Mouse (Mus musculus): Measurements from ENCODE around the gene Stk11. TPM values are rescaled to one million over a fixed set of nuclear protein-coding genes. Genes with fewer than 3 reads are reported as not detected.
A peak's percentile ranks its signal among the peaks of the same experiment; 100 is the strongest.

Gene Stk11
- polyA plus RNA-seq, 1 experiment from 2014 or later: 27.7 TPM

DNA sequence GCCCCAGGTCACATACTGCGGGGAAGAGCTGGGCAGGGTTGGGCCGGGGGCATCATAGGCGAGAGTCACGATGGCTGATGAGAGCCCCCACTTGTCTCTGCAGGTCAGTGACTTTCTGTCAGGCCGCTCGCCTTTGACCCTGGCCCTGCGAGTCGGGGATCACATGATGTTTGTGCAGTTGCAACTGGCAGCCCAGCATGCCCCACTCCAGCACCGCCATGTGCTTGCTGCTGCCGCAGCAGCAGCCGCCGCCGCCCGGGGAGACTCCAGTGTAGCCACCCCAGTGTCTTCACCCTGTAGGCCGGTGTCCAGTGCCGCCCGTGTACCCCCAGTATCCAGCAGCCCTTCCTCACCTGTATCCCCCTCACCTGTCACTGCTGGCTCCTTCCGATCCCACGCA, 38.1 kb downstream of the Stk11 start:
- Histone ChIP-seq H3K4me3 (ENCODE audit: low read depth, low read length) (0 out of 2 replicates have a peak overlapping the region, but pooled peaks have one; percentile 100), H3K27ac (ENCODE audit: low read depth, low read length) (peak overlapping the region; percentile 44), H3K36me3 (ENCODE audit: control insufficient read depth, insufficient read depth, low read length) (peaks cover 80% of the 10 kb centered on the region), H3K4me2 (ENCODE audit: low read length) (peak overlapping the region; percentile 95), H3K9me3 (replicated peaks; ENCODE audit: control insufficient read depth, low read length) (no peaks in the 10 kb centered on the region), H3K4me1 (ENCODE audit: control insufficient read depth, insufficient read depth, low read length) (peaks cover 21% of the 10 kb centered on the region), H3K9ac (ENCODE audit: low read length) (peak overlapping the region; percentile 100), H3K27me3 (replicated peaks; ENCODE audit: control insufficient read depth, insufficient read depth, low read length) (no peaks in the 10 kb centered on the region)
- DNase-seq (ENCODE audit: low spot score) (no peak), ATAC-seq (no peak)
- 86% methylated on average over 19 of the region's 19 CpGs for WGBS

DNA sequence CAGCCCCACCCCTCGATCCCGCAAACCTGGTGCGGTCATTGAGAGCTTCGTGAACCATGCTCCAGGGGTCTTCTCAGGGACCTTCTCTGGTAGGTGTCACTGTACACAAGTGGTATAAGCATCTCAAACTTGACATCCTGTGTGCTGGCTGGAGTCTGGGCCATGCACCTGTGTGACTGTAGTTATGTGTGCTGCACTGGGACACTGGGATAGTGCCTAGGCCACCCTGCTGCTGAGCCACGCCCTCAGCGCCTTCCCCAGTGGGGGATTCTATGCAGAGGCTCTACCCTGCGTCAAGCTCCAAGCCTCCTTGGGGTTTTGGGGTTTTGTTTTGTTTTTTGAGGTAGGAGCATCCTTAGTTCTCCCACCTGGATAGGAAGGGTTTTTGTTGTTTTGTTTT, 38.8 kb downstream of the Stk11 start:
- peaks cover 81% of the 10 kb centered on the region for H3K36me3 ChIP-seq (ENCODE audit: control insufficient read depth, insufficient read depth, low read length)
- H3K9me3 ChIP-seq (replicated peaks; ENCODE audit: control insufficient read depth, low read length): no peaks in the 10 kb centered on the region
- DNase-seq (ENCODE audit: low spot score) (no peak), ATAC-seq (no peak)
- no peaks in the 10 kb centered on the region for H3K27me3 ChIP-seq (replicated peaks; ENCODE audit: control insufficient read depth, insufficient read depth, low read length)
- H3K4me3 ChIP-seq (ENCODE audit: low read depth, low read length): no peak overlapping the region
- H3K4me1 ChIP-seq (ENCODE audit: control insufficient read depth, insufficient read depth, low read length): peaks cover 23% of the 10 kb centered on the region
- no peak overlapping the region for H3K9ac ChIP-seq (ENCODE audit: low read length)
- WGBS: 79% methylated on average over 7 of the region's 7 CpGs
- H3K4me2 ChIP-seq (ENCODE audit: low read length): 0 out of 2 replicates have a peak overlapping the region, but pooled peaks have one; percentile 9
- H3K27ac ChIP-seq (ENCODE audit: low read depth, low read length): no peak overlapping the region

DNA sequence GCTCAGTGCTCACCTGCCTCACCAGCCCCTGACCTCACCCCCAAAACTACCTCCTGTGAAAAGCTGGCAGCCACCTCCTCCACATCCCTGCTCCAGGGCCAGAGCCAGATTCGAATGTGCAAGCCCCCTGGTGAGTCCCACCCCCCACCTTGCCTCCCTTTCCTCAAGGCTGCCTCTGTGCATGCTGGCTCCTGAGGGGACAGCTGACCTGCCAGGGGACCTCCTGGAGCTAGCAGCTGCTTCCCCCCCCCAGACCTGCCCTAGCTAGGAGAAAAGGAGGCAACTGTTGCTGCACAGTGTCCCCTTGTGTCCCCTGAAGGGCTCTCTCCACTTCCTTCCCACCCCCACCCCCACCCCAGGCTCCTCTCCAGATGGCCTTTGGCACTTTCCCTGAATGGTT, 39.7 kb downstream of the Stk11 start:
- H3K36me3 ChIP-seq (ENCODE audit: control insufficient read depth, insufficient read depth, low read length): peaks cover 77% of the 10 kb centered on the region
- no peak overlapping the region; the same call in 1 of the 2 replicates for H3K9ac ChIP-seq (ENCODE audit: low read length)
- H3K9me3 ChIP-seq (replicated peaks; ENCODE audit: control insufficient read depth, low read length): no peaks in the 10 kb centered on the region
- 0 out of 2 replicates have a peak overlapping the region, but pooled peaks have one; percentile 9 for H3K4me2 ChIP-seq (ENCODE audit: low read length)
- H3K4me1 ChIP-seq (ENCODE audit: control insufficient read depth, insufficient read depth, low read length): peaks cover 24% of the 10 kb centered on the region
- no peak overlapping the region for H3K4me3 ChIP-seq (ENCODE audit: low read depth, low read length)
- ATAC-seq (no peak), DNase-seq (ENCODE audit: low spot score) (no peak)
- peak overlapping the region; percentile 33; the same call in 1 of the 2 replicates for H3K27ac ChIP-seq (ENCODE audit: low read depth, low read length)
- H3K27me3 ChIP-seq (replicated peaks; ENCODE audit: control insufficient read depth, insufficient read depth, low read length): no peaks in the 10 kb centered on the region
- 53% methylated on average over 1 of the region's 1 CpGs for WGBS

DNA sequence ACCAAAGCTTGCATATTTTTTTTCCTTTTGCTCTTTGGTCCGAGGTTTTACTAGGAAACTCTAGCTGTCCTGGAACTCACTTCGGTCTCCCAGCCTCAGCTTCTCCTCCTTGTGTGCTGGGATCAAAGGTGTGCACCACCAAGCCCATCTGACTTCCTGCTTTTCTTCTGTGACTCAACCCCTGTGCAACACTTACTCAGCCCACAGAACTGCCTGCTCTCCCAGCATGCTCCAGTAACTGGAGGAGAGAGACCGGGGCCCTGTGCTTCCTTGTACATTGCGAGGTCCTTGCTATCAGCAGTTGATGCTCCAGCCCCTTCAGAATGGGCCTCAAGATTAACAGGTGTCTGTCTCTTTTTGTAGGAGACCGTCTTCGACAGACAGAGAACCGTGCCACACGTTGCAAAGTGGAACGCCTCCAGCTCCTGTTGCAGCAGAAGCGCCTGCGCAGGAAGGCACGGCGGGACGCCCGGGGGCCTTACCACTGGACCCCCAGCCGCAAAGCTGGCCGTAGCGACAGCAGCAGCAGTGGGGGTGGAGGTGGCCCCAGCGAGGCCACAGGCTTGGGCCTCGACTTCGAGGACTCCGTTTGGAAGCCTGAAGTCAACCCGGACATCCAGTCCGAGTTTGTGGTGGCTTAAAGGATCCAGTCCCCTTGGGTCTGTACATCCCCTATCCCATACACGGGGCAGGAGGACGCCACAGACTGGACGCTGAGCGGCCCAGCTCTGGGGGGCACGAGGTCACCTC, 40.6 kb downstream of the Stk11 start:
- H3K4me1 ChIP-seq (ENCODE audit: control insufficient read depth, insufficient read depth, low read length): peaks cover 31% of the 10 kb centered on the region
- peak overlapping the region; percentile 41; the same call in 1 of the 2 replicates for H3K9ac ChIP-seq (ENCODE audit: low read length)
- WGBS: 83% methylated on average over 29 of the region's 29 CpGs
- no peak for DNase-seq (ENCODE audit: low spot score)
- H3K27ac ChIP-seq (ENCODE audit: low read depth, low read length): peak overlapping the region; percentile 87
- H3K9me3 ChIP-seq (replicated peaks; ENCODE audit: control insufficient read depth, low read length): no peaks in the 10 kb centered on the region
- peaks cover 74% of the 10 kb centered on the region for H3K36me3 ChIP-seq (ENCODE audit: control insufficient read depth, insufficient read depth, low read length)
- no peak overlapping the region for H3K4me2 ChIP-seq (ENCODE audit: low read length)
- H3K4me3 ChIP-seq (ENCODE audit: low read depth, low read length): no peak overlapping the region
- no peak for ATAC-seq
- no peaks in the 10 kb centered on the region for H3K27me3 ChIP-seq (replicated peaks; ENCODE audit: control insufficient read depth, insufficient read depth, low read length)

DNA sequence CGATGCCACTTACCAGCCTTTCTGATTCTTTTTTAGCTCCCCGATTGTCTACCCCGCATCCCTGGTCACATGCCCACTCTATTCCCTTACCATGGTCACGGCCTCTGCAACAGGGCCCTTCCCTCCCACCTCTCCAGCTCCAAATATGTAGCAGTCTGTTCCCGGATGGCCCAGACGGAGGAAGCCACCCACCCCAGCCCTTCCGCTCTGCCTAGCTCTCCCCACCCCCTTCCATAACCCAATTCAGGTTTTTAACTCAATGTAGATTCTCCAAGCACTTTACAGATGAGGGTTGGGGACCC, 41.1 kb downstream of the Stk11 start:
- Histone ChIP-seq H3K27ac (ENCODE audit: low read depth, low read length) (peak overlapping the region; percentile 87), H3K27me3 (replicated peaks; ENCODE audit: control insufficient read depth, insufficient read depth, low read length) (no peaks in the 10 kb centered on the region), H3K9ac (ENCODE audit: low read length) (peak overlapping the region; percentile 41; the same call in 1 of the 2 replicates), H3K4me3 (ENCODE audit: low read depth, low read length) (no peak overlapping the region), H3K4me1 (ENCODE audit: control insufficient read depth, insufficient read depth, low read length) (peaks cover 31% of the 10 kb centered on the region), H3K9me3 (replicated peaks; ENCODE audit: control insufficient read depth, low read length) (no peaks in the 10 kb centered on the region), H3K4me2 (ENCODE audit: low read length) (no peak overlapping the region), H3K36me3 (ENCODE audit: control insufficient read depth, insufficient read depth, low read length) (peaks cover 69% of the 10 kb centered on the region)
- ATAC-seq (no peak), DNase-seq (ENCODE audit: low spot score) (no peak)
- WGBS: 59% methylated on average over 7 of the region's 7 CpGs

DNA sequence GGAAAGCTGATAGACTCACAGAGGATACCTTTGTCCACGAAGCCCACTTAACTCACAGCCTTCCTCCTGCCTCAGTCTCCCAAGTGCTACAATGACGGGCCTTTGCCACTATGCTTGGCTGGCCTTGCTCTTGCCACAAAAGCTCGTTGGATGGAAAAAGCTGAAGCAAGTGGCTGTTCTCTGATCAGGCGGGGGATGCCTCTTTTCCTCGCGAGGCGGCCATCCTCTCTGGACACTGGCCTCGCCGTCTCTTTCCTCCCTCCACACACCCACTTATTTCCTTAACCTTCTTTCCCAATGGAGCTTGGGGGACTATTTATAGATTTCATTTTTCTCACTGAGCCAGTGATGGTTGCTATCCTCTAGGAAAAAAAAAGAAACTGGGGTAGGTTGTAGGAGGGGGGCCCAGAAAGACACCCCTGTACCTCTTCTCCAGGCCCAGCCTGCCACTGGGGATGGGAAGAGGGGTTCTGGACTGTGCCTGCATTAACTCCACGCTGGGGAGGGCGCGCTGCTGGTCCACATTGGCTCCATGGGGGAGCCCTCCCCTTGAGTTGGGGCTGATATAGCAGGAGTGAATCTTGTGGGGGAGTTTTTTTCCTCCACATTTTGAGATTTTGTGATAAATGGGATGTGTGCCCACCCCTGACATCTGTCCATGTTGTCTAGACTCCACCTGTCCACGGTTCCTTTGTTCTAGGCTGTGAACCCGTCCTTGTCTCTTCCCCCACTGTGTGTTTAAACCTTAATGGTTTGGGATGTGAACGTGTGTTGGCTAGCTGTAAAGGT, 41.7 kb downstream of the Stk11 start:
- Histone ChIP-seq H3K4me1 (ENCODE audit: control insufficient read depth, insufficient read depth, low read length) (peaks cover 31% of the 10 kb centered on the region), H3K9ac (ENCODE audit: low read length) (peak overlapping the region; percentile 41; the same call in 1 of the 2 replicates), H3K27ac (ENCODE audit: low read depth, low read length) (peak overlapping the region; percentile 87), H3K9me3 (replicated peaks; ENCODE audit: control insufficient read depth, low read length) (no peaks in the 10 kb centered on the region), H3K4me2 (ENCODE audit: low read length) (no peak overlapping the region), H3K27me3 (replicated peaks; ENCODE audit: control insufficient read depth, insufficient read depth, low read length) (no peaks in the 10 kb centered on the region), H3K4me3 (ENCODE audit: low read depth, low read length) (no peak overlapping the region), H3K36me3 (ENCODE audit: control insufficient read depth, insufficient read depth, low read length) (peaks cover 63% of the 10 kb centered on the region)
- WGBS: 55% methylated on average over 15 of the region's 15 CpGs
- ATAC-seq (no peak), DNase-seq (ENCODE audit: low spot score) (no peak)

DNA sequence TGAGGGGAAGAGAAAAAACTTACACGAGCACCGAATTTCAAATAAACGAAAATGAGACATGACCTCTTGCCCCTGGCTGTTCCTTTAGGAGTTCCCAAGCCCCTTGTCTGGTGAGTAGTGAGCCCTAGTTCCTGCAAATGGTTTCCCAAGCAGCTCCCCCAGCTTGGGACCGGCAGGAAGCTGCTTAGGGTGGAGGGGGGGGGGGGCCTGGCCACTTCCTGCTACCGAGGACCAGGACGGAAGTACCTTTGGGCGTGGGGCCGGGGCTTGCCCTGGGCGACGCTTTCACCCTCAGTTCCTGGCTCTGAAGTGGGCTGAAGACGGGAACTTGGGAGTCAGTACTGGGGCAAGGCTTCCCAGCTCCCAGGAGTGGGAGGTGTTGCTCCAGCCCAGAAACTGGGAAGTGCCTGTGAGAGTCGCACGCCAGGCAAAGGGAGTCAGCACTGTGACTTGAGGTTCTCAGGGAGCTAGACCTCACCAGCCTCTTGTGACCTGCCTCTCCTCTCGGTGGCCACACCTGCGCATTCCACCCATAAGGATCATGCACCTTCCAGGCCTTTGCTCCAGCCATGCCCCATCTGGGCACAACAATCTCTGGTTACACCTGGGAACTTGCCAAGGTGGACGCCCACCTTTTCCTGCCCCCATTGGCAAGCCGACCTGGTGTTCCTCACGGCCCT, 42.8 kb downstream of the Stk11 start:
- ATAC-seq (no peak), DNase-seq (ENCODE audit: low spot score) (no peak)
- Histone ChIP-seq H3K27ac (ENCODE audit: low read depth, low read length) (peak overlapping the region; percentile 87), H3K9ac (ENCODE audit: low read length) (peak overlapping the region; percentile 25; the same call in 1 of the 2 replicates), H3K4me2 (ENCODE audit: low read length) (peak overlapping the region; percentile 14; the same call in 1 of the 2 replicates), H3K4me3 (ENCODE audit: low read depth, low read length) (no peak overlapping the region), H3K4me1 (ENCODE audit: control insufficient read depth, insufficient read depth, low read length) (peaks cover 20% of the 10 kb centered on the region), H3K27me3 (replicated peaks; ENCODE audit: control insufficient read depth, insufficient read depth, low read length) (no peaks in the 10 kb centered on the region), H3K9me3 (replicated peaks; ENCODE audit: control insufficient read depth, low read length) (no peaks in the 10 kb centered on the region), H3K36me3 (ENCODE audit: control insufficient read depth, insufficient read depth, low read length) (peaks cover 52% of the 10 kb centered on the region)
- WGBS: 14% methylated on average over 18 of the region's 18 CpGs

DNA sequence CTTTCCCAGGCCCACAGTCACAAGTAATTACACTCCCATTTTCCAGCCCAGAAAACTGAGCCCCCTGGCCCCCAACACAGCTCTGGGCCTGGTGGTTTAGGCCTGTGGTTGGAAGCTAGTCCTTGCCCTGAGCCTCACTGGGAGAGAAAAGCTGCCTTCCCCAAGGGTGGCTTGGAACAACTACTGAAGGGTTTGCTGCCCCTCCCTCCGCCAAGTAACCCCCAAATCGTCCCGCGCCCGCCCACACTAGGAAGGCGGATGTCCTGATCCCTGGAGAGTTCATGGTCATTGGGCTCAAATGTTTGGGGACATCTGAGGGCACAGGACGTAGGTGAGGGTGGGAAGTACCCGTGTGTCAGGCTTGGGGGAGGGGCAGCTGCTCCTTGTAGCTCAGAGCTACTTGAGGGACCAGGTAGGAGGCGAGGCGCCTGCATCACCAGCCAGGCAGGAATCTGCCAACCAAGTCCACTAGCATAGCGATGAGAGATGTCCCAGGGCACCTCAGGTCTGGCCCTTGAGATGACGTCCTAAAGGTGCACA, 43.5 kb downstream of the Stk11 start:
- no peaks in the 10 kb centered on the region for H3K27me3 ChIP-seq (replicated peaks; ENCODE audit: control insufficient read depth, insufficient read depth, low read length)
- H3K27ac ChIP-seq (ENCODE audit: low read depth, low read length): peak overlapping the region; percentile 87
- no peaks in the 10 kb centered on the region for H3K9me3 ChIP-seq (replicated peaks; ENCODE audit: control insufficient read depth, low read length)
- peak overlapping the region; percentile 58 for H3K9ac ChIP-seq (ENCODE audit: low read length)
- DNase-seq (ENCODE audit: low spot score): no peak
- 7% methylated on average over 12 of the region's 12 CpGs for WGBS
- peaks cover 45% of the 10 kb centered on the region for H3K36me3 ChIP-seq (ENCODE audit: control insufficient read depth, insufficient read depth, low read length)
- ATAC-seq: peak; percentile 0; the same call in 1 of the 2 replicates
- H3K4me2 ChIP-seq (ENCODE audit: low read length): peak overlapping the region; percentile 72
- peaks cover 16% of the 10 kb centered on the region for H3K4me1 ChIP-seq (ENCODE audit: control insufficient read depth, insufficient read depth, low read length)
- peak overlapping the region; percentile 30 for H3K4me3 ChIP-seq (ENCODE audit: low read depth, low read length)

Data from forebrain, embryonic 14.5 days (tissue).